Mouse (Mus musculus) embryonic facial prominence, embryonic 15.5 days (tissue): ENCODE measurements around the gene Nol6. TPM values are rescaled to one million over a fixed set of nuclear protein-coding genes. Genes with fewer than 3 reads are reported as not detected.

Experiments
- ATAC-seq: fragments of 200-750 bp; cut with Nextera tagmentation; 2 replicates; pipeline ENCODE4 v1.8.0; 2017; ENCODE audit warnings: low read depth, moderate TSS enrichment; ENCODE audit not compliant: insufficient number of reproducible peaks, low FRiP score, low TSS enrichment
- H3K27ac ChIP-seq: fragments of 300-500 bp; sonication (generic); replicated peaks from 2 replicates; pipeline ENCODE4 v1.5.1; 2015; ENCODE audit warnings: mild to moderate bottlenecking, inconsistent platforms
- H3K27me3 ChIP-seq: fragments of 300-500 bp; sonication (generic); 2 replicates; pipeline ENCODE4 v1.6.1; 2015; ENCODE audit warnings: inconsistent platforms
- H3K36me3 ChIP-seq: fragments of 300-500 bp; sonication (generic); 2 replicates; pipeline ENCODE4 v1.6.1; 2015; ENCODE audit warnings: mild to moderate bottlenecking, inconsistent platforms
- H3K4me1 ChIP-seq: fragments of 300-500 bp; sonication (generic); 2 replicates; pipeline ENCODE4 v1.6.1; 2015; ENCODE audit warnings: inconsistent platforms
- H3K4me2 ChIP-seq: fragments of 300-500 bp; sonication (generic); replicated peaks from 2 replicates; pipeline ENCODE4 v1.6.1; 2015; ENCODE audit warnings: mild to moderate bottlenecking, inconsistent platforms
- H3K4me3 ChIP-seq: fragments of 300-500 bp; sonication (generic); replicated peaks from 2 replicates; pipeline ENCODE4 v1.5.1; 2015; ENCODE audit warnings: mild to moderate bottlenecking, inconsistent platforms
- H3K9ac ChIP-seq: fragments of 300-500 bp; sonication (generic); 2 replicates; pipeline ENCODE4 v1.6.1; 2015; ENCODE audit warnings: inconsistent platforms
- H3K9me3 ChIP-seq: fragments of 300-500 bp; sonication (generic); replicated peaks from 2 replicates; pipeline ENCODE4 v1.6.1; 2016; ENCODE audit warnings: inconsistent platforms
- WGBS: fragments of 180-500 bp; shearing (Covaris S2); methylation state at CpG from one replicate; pipeline ENCODE4 v1.1.7; 2015; 5-methylcytosine and 5-hydroxymethylcytosine counted together
- polyA plus RNA-seq: library from polyadenylated mRNA; unstranded; fragments of >200 nt; fragmentation: Nextera tagmentation; extraction: Ambion mirVana; gene quantifications from 2 replicates; pipeline ENCODE4 v1.2.1, GENCODE M21; 2015

The Nol6 gene
- polyA plus RNA-seq, 1 experiment from 2014 or later, result 28.1 TPM

- no peaks in the 10 kb centered on the region for H3K4me1 ChIP-seq
- 63% methylated on average over 6 of the region's 6 CpGs for WGBS
- H3K27ac ChIP-seq, result no peak overlapping the region
- H3K27me3 ChIP-seq, result no peaks in the 10 kb centered on the region
- H3K4me3 ChIP-seq, result no peak overlapping the region
- no peak for ATAC-seq
- H3K9me3 ChIP-seq, result no peaks in the 10 kb centered on the region
- no peak overlapping the region for H3K4me2 ChIP-seq
- H3K36me3 ChIP-seq, result no peaks in the 10 kb centered on the region
- H3K9ac ChIP-seq, result no peak overlapping the region
Measured at GRCm38 (mm10) chr4:41078726-41079125, 45.5 kb downstream of the Nol6 start.

- Histone ChIP-seq H3K4me3 (no peak overlapping the region), H3K9ac (no peak overlapping the region), H3K36me3 (no peaks in the 10 kb centered on the region), H3K27ac (no peak overlapping the region), H3K9me3 (no peaks in the 10 kb centered on the region), H3K4me1 (no peaks in the 10 kb centered on the region), H3K27me3 (no peaks in the 10 kb centered on the region), H3K4me2 (no peak overlapping the region)
- no peak for ATAC-seq
- WGBS, result 63% methylated on average over 6 of the region's 6 CpGs
Measured at GRCm38 (mm10) chr4:41074461-41074860, 49.8 kb downstream of the Nol6 start.

GRCm38 (mm10) chr4:41073008-41073817 is 51.0 kb downstream of the Nol6 start:
- Histone ChIP-seq H3K4me2 (no peak overlapping the region), H3K36me3 (no peaks in the 10 kb centered on the region), H3K9ac (no peak overlapping the region), H3K4me1 (no peaks in the 10 kb centered on the region), H3K27me3 (no peaks in the 10 kb centered on the region), H3K4me3 (no peak overlapping the region), H3K27ac (no peak overlapping the region), H3K9me3 (no peaks in the 10 kb centered on the region)
- WGBS, result 71% methylated on average over 12 of the region's 12 CpGs
- ATAC-seq, result no peak

GRCm38 (mm10) chr4:41071500-41072429 is 52.5 kb downstream of the Nol6 start:
- H3K36me3 ChIP-seq, result no peaks in the 10 kb centered on the region
- no peaks in the 10 kb centered on the region for H3K9me3 ChIP-seq
- ATAC-seq, result no peak
- no peak overlapping the region for H3K4me3 ChIP-seq
- H3K27ac ChIP-seq, result no peak overlapping the region
- no peaks in the 10 kb centered on the region for H3K27me3 ChIP-seq
- H3K4me1 ChIP-seq, result no peaks in the 10 kb centered on the region
- no peak overlapping the region for H3K9ac ChIP-seq
- WGBS, result 55% methylated on average over 14 of the region's 14 CpGs
- H3K4me2 ChIP-seq, result no peak overlapping the region

DNA sequence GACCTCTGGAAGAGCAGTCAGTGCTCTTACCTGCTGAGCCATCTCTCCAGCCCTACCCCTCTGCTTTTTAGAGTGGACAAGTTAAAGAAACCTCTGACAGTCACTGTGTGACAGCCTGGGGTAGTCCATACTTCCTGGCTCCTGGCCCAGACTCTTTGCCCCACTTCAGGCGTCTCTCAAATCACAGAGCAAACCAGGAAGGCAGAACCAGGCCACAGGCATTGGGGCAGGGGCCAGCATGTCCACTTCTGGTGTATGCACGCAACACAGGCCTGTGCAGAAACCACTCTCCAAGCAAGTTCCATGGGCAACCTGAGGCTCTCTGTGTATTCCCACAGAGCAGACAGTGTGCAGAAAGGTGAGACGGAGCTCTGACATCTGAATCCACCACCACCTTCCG is 59.1 kb downstream of the Nol6 start:
- Histone ChIP-seq H3K4me2 (no peak overlapping the region), H3K4me1 (peaks cover 9% of the 10 kb centered on the region; the same call in 1 of the 2 replicates), H3K27me3 (no peaks in the 10 kb centered on the region), H3K4me3 (no peak overlapping the region), H3K9me3 (no peaks in the 10 kb centered on the region), H3K36me3 (no peaks in the 10 kb centered on the region), H3K27ac (peak overlapping the region; percentile 60; the same call in 1 of the 2 replicates), H3K9ac (no peak overlapping the region)
- 77% methylated on average over 4 of the region's 4 CpGs for WGBS
- ATAC-seq, result no peak

Other genes with a start within 250 kb of the Nol6 start
- gene Spink4, start 204.4 kb downstream of the Nol6 start, polyA plus RNA-seq, result not detected in 2 replicates
- 206 and 217 TPM in 2 replicates for gene Bag1, start 176.2 kb downstream of the Nol6 start, polyA plus RNA-seq
- 112 TPM in 2 replicates for gene Chmp5, start 176.0 kb downstream of the Nol6 start, polyA plus RNA-seq
- 82.3 and 90.2 TPM in 2 replicates for gene Nfx1, start 153.5 kb downstream of the Nol6 start, polyA plus RNA-seq
- 0.27 and 0.30 TPM in 2 replicates for gene Aqp7, start 76.3 kb downstream of the Nol6 start, polyA plus RNA-seq
- 88.7 and 94.8 TPM in 2 replicates for gene Aqp3, start 26.3 kb downstream of the Nol6 start, polyA plus RNA-seq
- 80.4 and 84.7 TPM in 2 replicates for gene Ube2r2, start 11.3 kb upstream of the Nol6 start, polyA plus RNA-seq
- gene Ubap2, start 150.7 kb upstream of the Nol6 start, polyA plus RNA-seq, result 59.8 and 64.4 TPM in 2 replicates
- gene Dcaf12, start 190.4 kb upstream of the Nol6 start, polyA plus RNA-seq, result 59.7 and 60.8 TPM in 2 replicates
- gene Ubap1, start 224.5 kb upstream of the Nol6 start, polyA plus RNA-seq, result 54.0 and 54.1 TPM in 2 replicates